Mouse (Mus musculus) heart, adult 2 months (tissue): Measurements from ENCODE around the gene Sigirr.

ENCODE experiments used
- CTCF ChIP-seq: fragments of 200-600 bp; IDR thresholded peaks from 2 replicates; pipeline ENCODE4 v1.8.1; 2022; ENCODE audit warnings: antibody characterized with exemption, mild to moderate bottlenecking, moderate library complexity
- EP300 ChIP-seq: fragments of 200-500 bp; IDR thresholded peaks from 2 replicates; pipeline ENCODE4 v1.6.1; 2011; ENCODE audit warnings: low read depth, low read length, control low read depth; ENCODE audit not compliant: insufficient read depth
- POLR2A ChIP-seq: fragments of 200-500 bp; IDR thresholded peaks from 2 replicates; pipeline ENCODE4 v1.6.1; 2011; ENCODE audit warnings: mild to moderate bottlenecking, low read depth, low read length, control low read depth; ENCODE audit not compliant: insufficient read depth

- TF ChIP-seq EP300 (no peak), CTCF (no peak), POLR2A (no peak)
Observed at GRCm38 (mm10) chr7:141141326-141141725, 41.0 kb upstream of the Sigirr start.
